Mouse (Mus musculus): Measurements from ENCODE around the gene Apol6. TPM values are rescaled to one million over a fixed set of nuclear protein-coding genes. Genes with fewer than 3 reads are reported as not detected.

Apol6 gene
- polyA plus RNA-seq, 1 experiment, result 0.10 TPM

DNA sequence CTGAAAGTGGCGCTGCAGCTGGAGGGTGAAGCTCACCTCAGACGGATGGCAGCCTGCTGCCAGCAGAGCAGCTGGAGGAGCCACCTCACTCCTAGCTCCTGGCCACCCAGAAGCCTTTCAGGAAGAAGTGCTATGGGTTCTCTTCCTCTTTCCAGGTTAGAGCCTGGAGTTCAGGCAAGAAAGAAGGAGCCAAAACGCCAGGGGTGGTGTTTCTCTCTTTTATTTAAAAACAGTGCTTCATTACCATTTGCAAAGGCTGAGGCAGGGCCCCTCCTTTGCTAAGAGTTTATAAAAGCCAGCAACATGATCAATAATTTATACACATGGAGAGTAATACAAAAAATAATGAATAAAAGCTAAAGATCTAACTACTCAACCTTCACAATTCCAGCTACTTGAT, 34.3 kb downstream of the Apol6 start:
- Histone ChIP-seq H3K4me1 (ENCODE audit: control insufficient read depth, insufficient read depth, low read length) (peaks cover 6% of the 10 kb centered on the region; the same call in 1 of the 2 replicates), H3K4me3 (ENCODE audit: insufficient read depth, low read length) (no peak overlapping the region), H3K27ac (ENCODE audit: insufficient read depth, low read length) (peak overlapping the region; percentile 26)
- TF ChIP-seq CTCF (IDR thresholded peaks at IDR 0.05; ENCODE audit: extremely low read depth, insufficient read depth, low read length) (no peak), POLR2A (IDR thresholded peaks at IDR 0.05; ENCODE audit: extremely low read depth, insufficient read depth, low read length) (no peak)

GRCm38 (mm10) chr15:77079256-77079822, 34.8 kb downstream of the Apol6 start:
- TF ChIP-seq CTCF (IDR thresholded peaks at IDR 0.05; ENCODE audit: extremely low read depth, insufficient read depth, low read length) (no peak), POLR2A (IDR thresholded peaks at IDR 0.05; ENCODE audit: extremely low read depth, insufficient read depth, low read length) (no peak)
- peaks cover 6% of the 10 kb centered on the region for H3K4me1 ChIP-seq (ENCODE audit: control insufficient read depth, insufficient read depth, low read length)
- H3K27ac ChIP-seq (ENCODE audit: insufficient read depth, low read length), result no peak overlapping the region
- no peak overlapping the region for H3K4me3 ChIP-seq (ENCODE audit: insufficient read depth, low read length)

DNA sequence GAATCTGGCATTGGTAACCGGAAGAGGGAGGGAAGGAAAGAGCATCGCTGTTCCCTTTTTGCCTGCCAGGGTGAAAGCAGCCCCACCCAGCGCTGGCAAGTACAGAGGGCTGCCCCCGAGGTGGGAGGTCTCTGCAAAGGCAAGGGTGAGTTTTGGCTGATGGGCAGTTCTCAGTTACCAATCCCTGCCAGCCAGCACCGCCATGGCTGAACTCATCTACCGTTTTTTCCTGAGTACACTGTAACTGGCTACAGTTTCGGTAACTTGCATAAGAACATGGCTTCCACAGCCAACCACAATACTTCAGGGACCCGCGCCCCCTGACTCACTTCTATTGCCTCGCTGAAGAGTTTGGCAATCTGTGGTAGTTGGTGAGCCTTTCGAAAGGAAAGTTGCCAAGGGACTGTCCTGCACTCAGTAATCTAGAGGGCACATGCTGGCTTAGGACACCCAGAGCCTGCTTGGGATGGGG, 35.4 kb downstream of the Apol6 start:
- TF ChIP-seq CTCF (IDR thresholded peaks at IDR 0.05; ENCODE audit: extremely low read depth, insufficient read depth, low read length) (no peak), POLR2A (IDR thresholded peaks at IDR 0.05; ENCODE audit: extremely low read depth, insufficient read depth, low read length) (no peak)
- Histone ChIP-seq H3K27ac (ENCODE audit: insufficient read depth, low read length) (no peak overlapping the region), H3K4me1 (ENCODE audit: control insufficient read depth, insufficient read depth, low read length) (peaks cover 6% of the 10 kb centered on the region), H3K4me3 (ENCODE audit: insufficient read depth, low read length) (no peak overlapping the region)

DNA sequence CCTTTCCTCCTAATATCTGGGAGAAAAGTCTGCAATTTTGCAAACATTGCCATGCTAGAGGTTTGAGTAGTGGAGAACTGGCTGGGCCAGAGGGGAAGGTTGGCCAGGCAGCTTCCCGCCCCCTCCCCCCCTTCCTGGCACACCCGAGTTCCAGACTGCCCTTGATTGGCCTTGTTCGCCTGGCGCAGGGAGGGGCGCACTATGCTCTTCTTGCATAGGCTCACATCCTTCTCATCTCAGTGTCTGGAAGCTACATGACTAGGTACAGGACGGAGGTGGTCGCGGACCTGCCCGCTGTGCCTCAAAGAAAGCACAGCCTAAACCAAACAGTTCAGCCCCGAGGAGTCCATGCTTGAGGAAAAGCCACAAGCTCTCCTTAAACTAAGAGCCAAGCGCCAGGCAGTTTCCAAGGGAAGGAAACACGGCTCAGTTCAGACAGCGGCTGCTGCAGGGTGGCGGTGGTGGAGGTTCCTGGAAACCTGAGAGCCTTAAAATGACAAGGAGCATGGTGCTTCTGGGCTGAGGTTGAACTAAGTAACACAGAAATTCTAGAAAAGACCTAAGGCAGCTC, 36.2 kb downstream of the Apol6 start:
- TF ChIP-seq CTCF (IDR thresholded peaks at IDR 0.05; ENCODE audit: extremely low read depth, insufficient read depth, low read length) (no peak), POLR2A (IDR thresholded peaks at IDR 0.05; ENCODE audit: extremely low read depth, insufficient read depth, low read length) (no peak)
- no peak overlapping the region for H3K4me3 ChIP-seq (ENCODE audit: insufficient read depth, low read length)
- H3K27ac ChIP-seq (ENCODE audit: insufficient read depth, low read length), result 0 out of 2 replicates have a peak overlapping the region, but pooled peaks have one; percentile 8
- H3K4me1 ChIP-seq (ENCODE audit: control insufficient read depth, insufficient read depth, low read length), result peaks cover 7% of the 10 kb centered on the region

DNA sequence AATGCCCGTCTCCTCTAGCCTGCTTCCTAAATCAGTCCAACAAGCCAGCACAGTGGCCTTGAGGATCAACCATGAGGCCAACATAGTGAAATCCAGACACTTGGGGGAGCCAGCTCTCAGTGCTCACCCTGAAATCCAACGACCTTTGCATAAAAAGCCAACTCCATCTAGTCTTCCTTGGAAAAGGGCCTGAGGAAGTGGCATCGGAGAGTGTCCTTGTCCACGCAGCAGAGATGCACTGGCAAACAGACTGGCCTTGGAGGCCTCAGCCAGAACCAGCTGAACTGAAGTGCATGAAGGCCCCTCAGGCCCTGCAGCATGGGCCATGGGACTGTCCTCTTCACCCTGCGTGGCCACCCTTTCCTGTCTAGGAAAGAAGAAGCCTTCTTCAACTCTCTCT, 36.9 kb downstream of the Apol6 start:
- no peak overlapping the region for H3K27ac ChIP-seq (ENCODE audit: insufficient read depth, low read length)
- TF ChIP-seq POLR2A (IDR thresholded peaks at IDR 0.05; ENCODE audit: extremely low read depth, insufficient read depth, low read length) (no peak), CTCF (IDR thresholded peaks at IDR 0.05; ENCODE audit: extremely low read depth, insufficient read depth, low read length) (no peak)
- H3K4me1 ChIP-seq (ENCODE audit: control insufficient read depth, insufficient read depth, low read length), result peaks cover 10% of the 10 kb centered on the region
- no peak overlapping the region for H3K4me3 ChIP-seq (ENCODE audit: insufficient read depth, low read length)

- Histone ChIP-seq H3K4me3 (ENCODE audit: insufficient read depth, low read length) (no peak overlapping the region), H3K27ac (ENCODE audit: insufficient read depth, low read length) (0 out of 2 replicates have a peak overlapping the region, but pooled peaks have one; percentile 43), H3K4me1 (ENCODE audit: control insufficient read depth, insufficient read depth, low read length) (peaks cover 13% of the 10 kb centered on the region)
- TF ChIP-seq POLR2A (IDR thresholded peaks at IDR 0.05; ENCODE audit: extremely low read depth, insufficient read depth, low read length) (no peak), CTCF (IDR thresholded peaks at IDR 0.05; ENCODE audit: extremely low read depth, insufficient read depth, low read length) (no peak)
These were observed 41.3 kb downstream of the Apol6 start for GRCm38 (mm10) chr15:77085818-77086217.

GRCm38 (mm10) chr15:77086488-77086887, 42.0 kb downstream of the Apol6 start:
- Histone ChIP-seq H3K4me3 (ENCODE audit: insufficient read depth, low read length) (no peak overlapping the region), H3K4me1 (ENCODE audit: control insufficient read depth, insufficient read depth, low read length) (peaks cover 15% of the 10 kb centered on the region), H3K27ac (ENCODE audit: insufficient read depth, low read length) (no peak overlapping the region)
- TF ChIP-seq POLR2A (IDR thresholded peaks at IDR 0.05; ENCODE audit: extremely low read depth, insufficient read depth, low read length) (no peak), CTCF (IDR thresholded peaks at IDR 0.05; ENCODE audit: extremely low read depth, insufficient read depth, low read length) (no peak)

- Histone ChIP-seq H3K27ac (ENCODE audit: insufficient read depth, low read length) (no peak overlapping the region), H3K4me1 (ENCODE audit: control insufficient read depth, insufficient read depth, low read length) (peaks cover 18% of the 10 kb centered on the region), H3K4me3 (ENCODE audit: insufficient read depth, low read length) (no peak overlapping the region)
- no peak for TF ChIP-seq POLR2A (IDR thresholded peaks at IDR 0.05; ENCODE audit: extremely low read depth, insufficient read depth, low read length)
- no peak for TF ChIP-seq CTCF (IDR thresholded peaks at IDR 0.05; ENCODE audit: extremely low read depth, insufficient read depth, low read length)
These were observed 44.7 kb downstream of the Apol6 start for GRCm38 (mm10) chr15:77089249-77089648.

GRCm38 (mm10) chr15:77090531-77090930, 46.0 kb downstream of the Apol6 start:
- Histone ChIP-seq H3K4me1 (ENCODE audit: control insufficient read depth, insufficient read depth, low read length) (peaks cover 17% of the 10 kb centered on the region), H3K27ac (ENCODE audit: insufficient read depth, low read length) (no peak overlapping the region), H3K4me3 (ENCODE audit: insufficient read depth, low read length) (no peak overlapping the region)
- TF ChIP-seq CTCF (IDR thresholded peaks at IDR 0.05; ENCODE audit: extremely low read depth, insufficient read depth, low read length), result no peak
- no peak for TF ChIP-seq POLR2A (IDR thresholded peaks at IDR 0.05; ENCODE audit: extremely low read depth, insufficient read depth, low read length)

- Histone ChIP-seq H3K4me1 (ENCODE audit: control insufficient read depth, insufficient read depth, low read length) (peaks cover 14% of the 10 kb centered on the region), H3K27ac (ENCODE audit: insufficient read depth, low read length) (0 out of 2 replicates have a peak overlapping the region, but pooled peaks have one; percentile 9), H3K4me3 (ENCODE audit: insufficient read depth, low read length) (no peak overlapping the region)
- TF ChIP-seq POLR2A (IDR thresholded peaks at IDR 0.05; ENCODE audit: extremely low read depth, insufficient read depth, low read length), result no peak
- no peak for TF ChIP-seq CTCF (IDR thresholded peaks at IDR 0.05; ENCODE audit: extremely low read depth, insufficient read depth, low read length)
These were observed 46.9 kb downstream of the Apol6 start for GRCm38 (mm10) chr15:77091394-77091793.

All from cortical plate, adult 2 months (tissue).